Mouse (Mus musculus): ENCODE data around the gene Cyp2u1. TPM values are rescaled to one million over a fixed set of nuclear protein-coding genes. Genes with fewer than 3 reads are reported as not detected.
A peak's percentile ranks its signal among the peaks of the same experiment; 100 is the strongest.

Gene Cyp2u1
- polyA plus RNA-seq, 1 experiment from 2014 or later = 8.2 TPM

DNA sequence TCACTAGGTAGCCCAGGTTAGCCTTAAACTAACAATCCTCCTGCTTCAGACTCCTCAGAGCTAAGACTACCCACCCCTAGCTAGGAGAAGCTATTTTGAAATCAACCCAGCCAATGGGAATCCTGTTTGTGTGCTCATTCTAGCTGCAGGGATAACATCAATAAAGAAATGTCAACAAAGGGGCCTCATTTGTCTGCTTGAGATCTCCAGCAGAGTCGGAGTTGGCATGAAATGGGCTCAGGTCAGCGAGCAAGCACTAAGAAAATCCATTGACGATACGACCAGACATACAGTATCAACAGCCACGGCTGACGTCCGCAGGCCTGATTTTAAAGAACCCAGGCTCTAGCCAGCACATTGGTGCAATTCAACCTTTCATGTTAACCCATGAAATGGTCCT, 24.2 kb upstream of the Cyp2u1 start:
- 35% methylated on average over 7 of the region's 7 CpGs for WGBS

DNA sequence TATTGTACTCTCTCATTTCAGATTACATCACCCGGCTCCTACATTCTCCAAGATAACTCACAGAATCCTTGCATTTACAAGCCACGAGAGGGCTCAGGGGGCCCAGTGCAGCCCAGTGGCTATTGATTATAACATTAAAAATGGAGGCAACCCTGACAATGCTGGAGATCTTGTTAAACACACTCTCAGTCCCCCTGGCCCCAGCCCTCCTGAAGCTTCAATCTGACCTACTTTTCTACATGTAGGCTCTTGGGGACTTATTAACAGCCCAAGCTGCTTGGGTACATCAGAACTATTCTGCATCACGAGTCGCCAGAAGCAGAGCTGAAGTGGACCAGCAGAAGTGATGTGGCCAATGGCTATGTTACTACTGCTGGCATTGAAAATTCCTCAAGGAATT, 23.6 kb upstream of the Cyp2u1 start:
- no peak for ATAC-seq (ENCODE audit: low FRiP score)
- Histone ChIP-seq H3K27ac (replicated peaks) (no peak overlapping the region), H3K4me2 (no peak overlapping the region), H3K4me3 (replicated peaks) (no peak overlapping the region), H3K4me1 (peaks cover 4% of the 10 kb centered on the region; the same call in 1 of the 2 replicates), H3K36me3 (no peaks in the 10 kb centered on the region), H3K27me3 (replicated peaks) (no peaks in the 10 kb centered on the region), H3K9ac (replicated peaks) (no peak overlapping the region), H3K9me3 (replicated peaks) (no peaks in the 10 kb centered on the region)
- 85% methylated on average over 4 of the region's 4 CpGs for WGBS

More for the DNA sequence above, 24.2 kb upstream of the Cyp2u1 start:
- no peaks in the 10 kb centered on the region for H3K27me3 ChIP-seq (replicated peaks)
- peaks cover under 1% of the 10 kb centered on the region; the same call in 1 of the 2 replicates for H3K4me1 ChIP-seq
- no peak overlapping the region for H3K4me2 ChIP-seq
- no peak overlapping the region for H3K4me3 ChIP-seq (replicated peaks)
- H3K36me3 ChIP-seq = no peaks in the 10 kb centered on the region
- no peak overlapping the region for H3K9ac ChIP-seq (replicated peaks)
- no peak for ATAC-seq (ENCODE audit: low FRiP score)
- no peak overlapping the region for H3K27ac ChIP-seq (replicated peaks)
- H3K9me3 ChIP-seq (replicated peaks) = no peaks in the 10 kb centered on the region

- Histone ChIP-seq H3K4me1 (peaks cover 10% of the 10 kb centered on the region; the same call in 1 of the 2 replicates), H3K27ac (replicated peaks) (no peak overlapping the region), H3K9ac (replicated peaks) (no peak overlapping the region), H3K27me3 (replicated peaks) (no peaks in the 10 kb centered on the region), H3K4me3 (replicated peaks) (no peak overlapping the region), H3K36me3 (no peaks in the 10 kb centered on the region), H3K9me3 (replicated peaks) (no peaks in the 10 kb centered on the region), H3K4me2 (0 out of 2 replicates have a peak overlapping the region, but pooled peaks have one; percentile 5)
- 53% methylated on average over 14 of the region's 14 CpGs for WGBS
- no peak for ATAC-seq (ENCODE audit: low FRiP score)
Measured at GRCm38 (mm10) chr3:131322081-131322815, 19.2 kb upstream of the Cyp2u1 start.

GRCm38 (mm10) chr3:131320184-131320583, 17.2 kb upstream of the Cyp2u1 start:
- Histone ChIP-seq H3K4me2 (peak overlapping the region; percentile 26; the same call in 1 of the 2 replicates), H3K9me3 (replicated peaks) (no peaks in the 10 kb centered on the region), H3K27me3 (replicated peaks) (no peaks in the 10 kb centered on the region), H3K4me1 (peaks cover 17% of the 10 kb centered on the region; the same call in 1 of the 2 replicates), H3K36me3 (no peaks in the 10 kb centered on the region), H3K27ac (replicated peaks) (no peak overlapping the region), H3K9ac (replicated peaks) (no peak overlapping the region), H3K4me3 (replicated peaks) (no peak overlapping the region)
- WGBS = 11% methylated on average over 3 of the region's 3 CpGs
- peak; percentile 55; the same call in 1 of the 2 replicates for ATAC-seq (ENCODE audit: low FRiP score)

GRCm38 (mm10) chr3:131318211-131318610, 15.2 kb upstream of the Cyp2u1 start:
- H3K9me3 ChIP-seq (replicated peaks) = no peaks in the 10 kb centered on the region
- no peak overlapping the region for H3K27ac ChIP-seq (replicated peaks)
- H3K4me3 ChIP-seq (replicated peaks) = no peak overlapping the region
- H3K36me3 ChIP-seq = no peaks in the 10 kb centered on the region
- no peak overlapping the region for H3K4me2 ChIP-seq
- no peak overlapping the region for H3K9ac ChIP-seq (replicated peaks)
- no peaks in the 10 kb centered on the region for H3K27me3 ChIP-seq (replicated peaks)
- 55% methylated on average over 2 of the region's 2 CpGs for WGBS
- ATAC-seq (ENCODE audit: low FRiP score) = no peak
- peaks cover 17% of the 10 kb centered on the region; the same call in 1 of the 2 replicates for H3K4me1 ChIP-seq

GRCm38 (mm10) chr3:131317126-131317525, 14.1 kb upstream of the Cyp2u1 start:
- no peaks in the 10 kb centered on the region for H3K36me3 ChIP-seq
- no peak overlapping the region for H3K9ac ChIP-seq (replicated peaks)
- no peaks in the 10 kb centered on the region for H3K9me3 ChIP-seq (replicated peaks)
- 91% methylated on average over 1 of the region's 1 CpGs for WGBS
- H3K4me1 ChIP-seq = peaks cover 16% of the 10 kb centered on the region; the same call in 1 of the 2 replicates
- H3K4me2 ChIP-seq = no peak overlapping the region
- no peaks in the 10 kb centered on the region for H3K27me3 ChIP-seq (replicated peaks)
- ATAC-seq (ENCODE audit: low FRiP score) = no peak
- no peak overlapping the region for H3K4me3 ChIP-seq (replicated peaks)
- H3K27ac ChIP-seq (replicated peaks) = no peak overlapping the region

DNA sequence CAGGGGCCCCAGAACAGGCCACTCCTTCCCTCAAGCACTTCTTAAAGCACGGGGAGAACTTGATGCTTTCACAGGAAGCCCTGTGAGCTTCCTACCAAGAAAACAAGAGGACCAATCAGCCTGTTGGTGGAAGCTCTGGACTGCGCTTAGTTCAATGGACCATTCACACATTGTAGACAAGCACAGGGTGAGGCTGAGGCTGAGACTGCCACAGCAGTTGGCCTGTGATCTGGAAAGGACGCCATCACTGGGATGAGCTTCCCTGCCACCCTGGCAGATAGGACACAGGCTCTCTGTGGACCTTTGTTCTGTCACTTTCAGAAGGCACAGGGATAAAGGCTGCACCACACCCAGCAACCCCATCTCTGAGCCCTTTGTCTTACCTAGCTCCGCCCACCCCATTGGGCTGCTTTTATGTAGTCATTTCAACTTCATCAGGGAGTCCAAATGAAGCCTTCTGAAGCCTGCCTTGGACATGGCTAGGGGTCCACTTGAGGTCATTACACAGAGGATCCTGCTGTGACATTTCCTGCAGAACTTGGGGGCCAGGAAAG, 13.0 kb upstream of the Cyp2u1 start:
- H3K27ac ChIP-seq (replicated peaks) = no peak overlapping the region
- no peak overlapping the region for H3K9ac ChIP-seq (replicated peaks)
- no peak overlapping the region for H3K4me3 ChIP-seq (replicated peaks)
- 0 out of 2 replicates have a peak, but pooled peaks cover 12% of the 10 kb centered on the region for H3K4me1 ChIP-seq
- H3K36me3 ChIP-seq = no peaks in the 10 kb centered on the region
- no peaks in the 10 kb centered on the region for H3K9me3 ChIP-seq (replicated peaks)
- H3K4me2 ChIP-seq = no peak overlapping the region
- H3K27me3 ChIP-seq (replicated peaks) = no peaks in the 10 kb centered on the region
- no peak for ATAC-seq (ENCODE audit: low FRiP score)
- 36% methylated on average over 4 of the region's 4 CpGs for WGBS

DNA sequence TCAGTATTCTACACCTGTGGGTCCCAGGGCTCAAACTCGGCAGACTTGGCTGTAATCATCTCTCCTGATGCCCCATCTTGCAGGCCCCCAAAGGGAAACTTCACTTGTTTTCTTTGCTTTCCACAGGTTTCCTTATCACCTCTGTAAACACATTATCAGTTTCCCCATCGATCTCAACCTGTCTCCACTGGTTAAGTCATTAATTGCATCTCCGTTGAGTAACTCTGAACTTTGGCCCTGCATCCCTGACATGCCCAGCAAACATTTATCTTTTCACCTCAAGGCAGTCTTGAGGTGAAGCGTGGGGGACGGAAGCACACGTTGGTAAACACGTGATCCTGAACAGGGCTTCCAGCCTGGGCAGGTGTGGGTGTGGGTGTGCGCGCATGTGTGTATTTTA, 9.3 kb upstream of the Cyp2u1 start:
- no peaks in the 10 kb centered on the region for H3K27me3 ChIP-seq (replicated peaks)
- H3K4me3 ChIP-seq (replicated peaks) = no peak overlapping the region
- no peak overlapping the region for H3K4me2 ChIP-seq
- no peak for ATAC-seq (ENCODE audit: low FRiP score)
- no peaks in the 10 kb centered on the region for H3K36me3 ChIP-seq
- H3K27ac ChIP-seq (replicated peaks) = no peak overlapping the region
- H3K9ac ChIP-seq (replicated peaks) = no peak overlapping the region
- WGBS = 91% methylated on average over 9 of the region's 9 CpGs
- H3K4me1 ChIP-seq = 0 out of 2 replicates have a peak, but pooled peaks cover 7% of the 10 kb centered on the region
- H3K9me3 ChIP-seq (replicated peaks) = peaks cover 5% of the 10 kb centered on the region; the same call in 1 of the 2 replicates

GRCm38 (mm10) chr3:131310572-131310971, 7.5 kb upstream of the Cyp2u1 start:
- Histone ChIP-seq H3K9ac (replicated peaks) (no peak overlapping the region), H3K4me3 (replicated peaks) (no peak overlapping the region), H3K27ac (replicated peaks) (no peak overlapping the region), H3K36me3 (no peaks in the 10 kb centered on the region), H3K9me3 (replicated peaks) (peaks cover 5% of the 10 kb centered on the region; the same call in 1 of the 2 replicates), H3K27me3 (replicated peaks) (no peaks in the 10 kb centered on the region), H3K4me1 (0 out of 2 replicates have a peak, but pooled peaks cover 2% of the 10 kb centered on the region), H3K4me2 (no peak overlapping the region)
- no peak for ATAC-seq (ENCODE audit: low FRiP score)
- WGBS = 90% methylated on average over 4 of the region's 4 CpGs

GRCm38 (mm10) chr3:131307811-131308210, 4.8 kb upstream of the Cyp2u1 start:
- Histone ChIP-seq H3K27ac (replicated peaks) (no peak overlapping the region), H3K9me3 (replicated peaks) (peaks cover 5% of the 10 kb centered on the region; the same call in 1 of the 2 replicates), H3K9ac (replicated peaks) (no peak overlapping the region), H3K36me3 (no peaks in the 10 kb centered on the region), H3K27me3 (replicated peaks) (no peaks in the 10 kb centered on the region), H3K4me2 (no peak overlapping the region), H3K4me1 (no peaks in the 10 kb centered on the region), H3K4me3 (replicated peaks) (no peak overlapping the region)
- 82% methylated on average over 3 of the region's 3 CpGs for WGBS
- ATAC-seq (ENCODE audit: low FRiP score) = no peak

GRCm38 (mm10) chr3:131306255-131306654, 3.2 kb upstream of the Cyp2u1 start:
- Histone ChIP-seq H3K4me2 (no peak overlapping the region), H3K27me3 (replicated peaks) (no peaks in the 10 kb centered on the region), H3K9me3 (replicated peaks) (peaks cover 5% of the 10 kb centered on the region; the same call in 1 of the 2 replicates), H3K36me3 (no peaks in the 10 kb centered on the region), H3K4me3 (replicated peaks) (no peak overlapping the region), H3K4me1 (peaks cover 8% of the 10 kb centered on the region), H3K27ac (replicated peaks) (no peak overlapping the region), H3K9ac (replicated peaks) (no peak overlapping the region)
- WGBS = 89% methylated on average over 7 of the region's 7 CpGs
- no peak for ATAC-seq (ENCODE audit: low FRiP score)

DNA sequence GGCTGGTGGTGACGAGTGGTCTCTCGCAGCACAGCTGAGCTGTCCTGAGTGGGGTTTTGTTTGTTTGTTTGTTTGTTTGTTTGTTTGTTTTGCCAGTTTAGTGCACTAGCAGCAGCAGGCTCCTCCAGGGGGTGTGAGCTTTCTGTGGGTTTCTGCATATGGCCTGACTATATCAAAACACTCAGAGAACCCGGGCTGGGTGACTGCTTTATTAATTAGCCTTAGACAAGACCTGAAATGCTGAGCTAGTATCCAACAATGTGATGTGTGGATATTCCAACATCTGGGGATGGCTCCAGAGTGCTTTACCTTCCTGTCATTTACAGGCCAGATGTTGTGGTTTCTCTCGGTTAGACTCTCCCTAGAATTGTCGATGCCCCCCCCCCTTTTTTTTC, 290 bp upstream of the Cyp2u1 start:
- H3K9me3 ChIP-seq (replicated peaks) = no peaks in the 10 kb centered on the region
- H3K27ac ChIP-seq (replicated peaks) = peak overlapping the region; percentile 82; the same call in 1 of the 2 replicates
- H3K4me2 ChIP-seq = peak overlapping the region; percentile 88
- peak overlapping the region; percentile 65 for H3K4me3 ChIP-seq (replicated peaks)
- peak overlapping the region; percentile 73 for H3K9ac ChIP-seq (replicated peaks)
- H3K27me3 ChIP-seq (replicated peaks) = no peaks in the 10 kb centered on the region
- peak; percentile 45; the same call in 1 of the 2 replicates for ATAC-seq (ENCODE audit: low FRiP score)
- 20% methylated on average over 5 of the region's 5 CpGs for WGBS
- no peaks in the 10 kb centered on the region for H3K36me3 ChIP-seq
- peaks cover 9% of the 10 kb centered on the region for H3K4me1 ChIP-seq
